Mouse (Mus musculus) B cell, adult 2 months (primary cell): ENCODE data around the gene Gpr137b.
"Not testable (repeated sequence)": the region's sequence is repeated elsewhere in the genome, so short reads cannot be mapped to it uniquely, and the experiment has no call there.

Source experiments
- DNase-seq, 2 experiments: peaks; one replicate each; pipeline ENCODE4 v3.0.0; 2022

Gpr137b gene

GRCm38 (mm10) chr13:13393228-13394095 is at the start of gene Gpr137b:
Gpr137b (minus strand) TSS chr13:13394014.
- DNase-seq, result peak; percentile 49 to 61

DNA sequence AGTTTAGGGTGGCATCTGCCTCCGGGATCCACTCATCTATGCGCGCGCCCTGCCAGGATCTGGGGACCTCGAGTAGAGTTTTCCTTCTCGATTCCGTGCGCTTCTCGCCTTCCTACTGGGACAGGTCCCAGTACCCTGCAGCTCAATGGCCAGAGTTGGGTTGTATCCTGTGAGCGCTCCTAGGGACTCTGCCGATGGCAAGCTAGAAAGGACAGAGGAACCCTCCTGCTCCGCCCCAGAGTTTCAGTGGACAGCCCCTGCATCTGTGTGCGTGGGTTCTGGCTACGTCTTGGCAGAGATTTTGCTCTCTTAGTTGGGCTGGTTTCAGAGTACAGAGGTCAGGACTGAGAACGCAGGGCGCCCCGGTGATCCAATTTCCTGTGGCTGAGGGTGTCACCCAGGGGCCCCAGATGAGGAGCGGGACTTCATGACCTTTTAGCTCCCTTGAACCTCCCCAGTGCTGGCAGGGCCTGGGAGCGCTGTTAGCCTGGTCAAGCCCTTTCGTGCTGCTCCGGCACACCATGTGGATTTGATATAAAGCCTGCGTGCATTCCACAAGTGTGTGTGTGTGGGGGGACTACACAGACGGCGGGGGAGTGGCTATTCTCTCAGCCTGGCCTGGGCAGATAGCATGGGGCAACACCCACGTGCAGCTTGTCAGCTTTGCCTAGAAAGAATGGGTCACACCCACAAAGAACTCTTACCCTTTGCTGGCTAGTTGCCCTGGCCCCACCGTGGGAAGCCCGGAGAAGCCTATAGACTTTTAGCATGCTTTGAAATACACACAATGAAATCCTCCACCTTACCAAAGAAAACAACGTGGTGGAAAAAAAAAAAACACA is 44.5 kb upstream of the Gpr137b start:
- DNase-seq, result not testable (repeated sequence)

- not testable (repeated sequence) for DNase-seq
These were observed 43.7 kb upstream of the Gpr137b start, which contains the start of gene Nid1 for GRCm38 (mm10) chr13:13437460-13438015. Nid1 (plus strand) TSS chr13:13437551.

- DNase-seq, result not testable (repeated sequence)
These were observed 42.3 kb upstream of the Gpr137b start for GRCm38 (mm10) chr13:13436161-13436560.

DNA sequence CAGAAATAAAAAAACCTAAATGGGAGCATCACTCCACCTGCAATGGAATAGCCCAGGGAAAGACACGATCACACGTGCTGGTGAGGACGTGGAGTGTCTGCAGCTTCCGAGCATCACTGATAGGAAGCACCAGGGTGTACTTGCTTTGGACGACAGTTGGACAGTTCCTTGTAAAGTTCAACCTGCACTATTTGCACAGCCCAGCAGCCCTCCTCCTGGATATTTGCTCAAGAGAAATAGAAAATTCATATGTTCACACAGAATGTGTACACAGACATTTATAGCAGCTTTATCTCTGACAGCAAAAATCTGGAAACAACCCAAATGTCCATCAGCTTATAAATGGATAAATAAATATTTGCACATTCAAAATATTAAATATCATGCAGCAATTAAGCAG is 29.5 kb upstream of the Gpr137b start:
- not testable (repeated sequence) for DNase-seq

DNA sequence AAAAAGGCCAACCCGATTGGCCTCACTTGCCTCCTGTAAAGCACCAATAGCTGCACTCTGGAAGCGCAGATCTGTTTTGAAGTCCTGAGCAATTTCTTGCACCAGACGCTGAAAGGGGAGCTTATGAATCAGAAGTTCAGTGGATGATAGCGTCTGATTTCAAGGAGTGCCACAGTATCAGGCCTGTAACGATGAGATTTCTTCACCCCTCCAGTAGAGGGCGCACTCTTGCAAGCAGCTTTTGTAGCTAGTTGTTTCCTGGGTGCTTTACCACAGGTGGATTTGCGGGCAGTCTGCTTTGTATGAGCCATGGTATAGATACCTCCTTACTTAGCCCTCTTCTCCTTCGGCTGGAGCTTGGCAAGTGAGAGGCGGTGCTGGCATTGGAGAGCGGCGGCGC is 25.0 kb upstream of the Gpr137b start:
- DNase-seq, result peak; percentile 48 to 51

- not testable (repeated sequence) for DNase-seq
These were observed 22.2 kb upstream of the Gpr137b start for GRCm38 (mm10) chr13:13416007-13416337.

DNA sequence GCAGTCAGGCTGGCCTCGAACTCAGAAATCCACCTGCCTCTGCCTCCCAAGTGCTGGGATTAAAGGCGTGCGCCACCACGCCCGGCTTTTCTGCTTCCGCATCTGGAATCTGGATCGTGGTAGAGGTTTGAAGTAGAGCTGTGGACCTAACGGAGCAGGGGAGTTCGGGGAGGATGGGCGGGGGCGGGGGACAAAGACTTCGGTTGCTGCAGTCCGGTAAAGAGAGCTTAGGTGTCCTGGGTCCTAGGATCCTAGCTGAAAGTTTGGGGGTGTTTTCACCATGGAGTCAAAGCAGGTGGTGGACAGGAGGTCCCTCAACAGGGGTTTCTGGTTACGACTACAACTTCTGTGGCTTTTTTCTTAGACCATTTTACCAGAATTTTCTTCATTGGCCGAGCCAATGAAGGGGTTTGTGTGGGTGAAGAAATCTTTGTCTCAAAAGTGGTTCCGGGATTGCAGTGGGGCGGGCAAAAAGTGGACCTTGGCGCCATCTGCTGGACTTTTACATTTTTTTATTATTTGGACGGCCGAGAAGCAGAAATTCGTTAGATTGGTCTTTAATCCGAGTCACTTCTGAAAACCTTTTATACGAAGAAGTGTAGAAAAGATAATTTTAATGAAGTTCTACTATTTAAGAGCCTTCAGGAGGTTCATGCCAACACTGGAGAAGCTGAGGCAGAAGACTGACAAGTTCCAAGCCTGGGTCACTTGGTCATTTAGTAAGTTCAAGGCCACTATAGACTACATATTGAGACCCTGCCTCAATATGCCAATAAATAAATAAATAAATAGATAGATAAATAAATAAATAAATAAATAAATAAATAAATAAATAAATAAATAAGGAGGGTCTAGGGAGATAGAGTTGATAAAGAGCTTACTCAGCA is 21.5 kb upstream of the Gpr137b start:
- peak; percentile 74 to 75 for DNase-seq

DNA sequence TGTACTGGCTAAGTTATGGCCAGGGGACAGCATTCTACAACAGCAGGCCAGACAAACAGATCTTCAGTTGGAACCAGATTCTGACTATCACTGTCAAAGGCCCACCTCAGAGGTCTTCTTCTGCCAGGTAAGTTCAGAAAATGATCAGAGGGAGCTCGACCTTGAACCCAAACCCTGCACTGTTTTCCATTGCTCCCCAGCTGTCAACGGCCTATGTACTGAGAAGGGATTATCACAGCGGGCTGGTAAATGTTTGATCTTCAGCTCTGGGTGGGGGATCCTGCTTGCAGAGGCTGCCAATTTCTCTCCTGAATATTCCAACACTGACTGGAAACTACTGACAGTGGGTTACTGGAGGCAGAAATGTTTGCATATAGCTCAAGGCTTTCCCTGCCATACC is 20.4 kb upstream of the Gpr137b start:
- no peak for DNase-seq

DNA sequence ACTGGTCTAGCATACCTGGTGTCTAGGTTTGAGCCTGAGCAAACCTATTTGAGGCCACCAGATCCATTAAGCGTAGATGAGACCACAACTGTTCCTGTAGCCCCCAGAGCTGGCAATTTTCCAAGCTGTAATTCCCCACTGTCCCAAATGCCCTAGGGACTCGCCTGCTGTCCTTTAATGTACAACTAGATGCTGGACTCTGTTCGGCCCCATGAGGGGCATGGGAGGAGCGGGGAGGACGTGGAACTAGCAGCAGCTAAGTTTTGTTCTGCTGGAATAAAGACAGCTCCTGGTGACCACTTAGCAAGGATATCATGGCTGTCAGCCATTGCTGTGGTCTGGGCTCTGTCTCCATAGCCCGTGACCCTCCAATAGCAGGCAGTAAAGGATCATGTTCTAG is 11.7 kb upstream of the Gpr137b start:
- DNase-seq, result not testable (repeated sequence)

DNA sequence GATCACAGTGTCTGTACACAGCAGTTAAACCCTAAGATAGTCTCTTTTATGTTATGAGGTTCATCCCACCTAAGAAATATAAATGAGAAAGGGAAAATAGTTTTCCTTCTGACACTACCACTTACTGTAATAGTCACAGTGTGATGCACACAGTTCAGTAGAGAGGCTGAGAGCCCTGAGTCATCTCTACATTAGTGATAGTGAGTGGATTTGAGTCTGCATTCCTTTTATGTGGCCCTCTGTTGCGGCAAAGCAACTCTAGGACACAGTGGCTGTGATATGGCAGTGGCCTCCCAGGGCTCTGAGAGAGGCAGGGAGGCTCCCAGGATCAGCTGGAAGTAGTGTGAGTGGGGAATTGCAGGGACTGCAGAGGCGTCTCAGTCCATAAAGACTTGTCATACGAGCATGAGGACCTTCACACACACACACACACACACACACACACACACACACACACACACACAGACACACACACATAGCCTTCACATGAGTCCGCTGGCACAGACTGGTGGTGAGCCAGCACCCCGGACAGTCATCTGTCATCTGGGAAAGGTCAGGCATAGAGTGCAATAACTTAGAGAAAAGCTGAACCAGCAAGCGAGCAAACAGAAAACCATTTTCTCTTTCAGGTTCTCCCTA is 10.8 kb upstream of the Gpr137b start:
- not testable (repeated sequence) for DNase-seq

GRCm38 (mm10) chr13:13403839-13404238 is 10.0 kb upstream of the Gpr137b start:
- not testable (repeated sequence) for DNase-seq

DNA sequence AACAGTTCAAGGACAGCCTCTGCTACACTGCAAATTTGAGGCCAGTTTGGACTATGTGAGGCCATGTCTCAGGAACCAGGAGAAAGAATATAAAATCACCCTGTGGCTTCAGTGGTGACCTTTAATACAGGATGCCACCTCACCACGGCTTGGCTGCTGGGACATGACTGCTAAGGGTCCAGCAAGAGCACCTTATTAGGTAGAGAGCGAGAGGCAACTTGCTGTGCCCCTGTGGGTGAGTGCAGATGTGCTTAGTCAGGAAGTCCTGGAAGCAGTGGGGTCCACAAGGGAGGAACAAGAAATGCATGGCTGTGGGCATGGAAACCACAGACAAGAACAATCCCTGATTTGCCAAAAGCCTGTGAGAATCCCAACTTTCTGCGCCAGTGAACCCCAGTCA is 9.6 kb upstream of the Gpr137b start:
- not testable (repeated sequence) for DNase-seq

DNA sequence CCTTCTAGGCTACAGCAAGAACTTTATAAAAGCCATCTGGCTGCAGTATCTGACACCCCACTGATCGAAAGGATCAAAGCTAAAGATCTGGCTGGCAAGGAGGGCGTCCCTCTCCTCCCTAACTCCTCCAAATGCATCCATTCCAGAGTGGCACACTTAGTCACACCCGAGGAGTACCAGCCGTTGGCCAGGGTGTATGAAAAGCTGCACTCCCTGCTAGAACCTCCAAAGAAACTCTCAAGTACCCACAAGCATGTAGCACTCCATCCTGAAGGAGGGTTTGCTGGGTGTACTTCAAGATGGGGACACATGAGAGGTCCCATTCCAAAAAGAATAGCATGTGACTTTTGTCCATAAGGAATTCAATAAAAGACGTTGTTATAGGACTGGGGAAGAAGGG is 9.0 kb upstream of the Gpr137b start:
- DNase-seq, result not testable (repeated sequence)

DNA sequence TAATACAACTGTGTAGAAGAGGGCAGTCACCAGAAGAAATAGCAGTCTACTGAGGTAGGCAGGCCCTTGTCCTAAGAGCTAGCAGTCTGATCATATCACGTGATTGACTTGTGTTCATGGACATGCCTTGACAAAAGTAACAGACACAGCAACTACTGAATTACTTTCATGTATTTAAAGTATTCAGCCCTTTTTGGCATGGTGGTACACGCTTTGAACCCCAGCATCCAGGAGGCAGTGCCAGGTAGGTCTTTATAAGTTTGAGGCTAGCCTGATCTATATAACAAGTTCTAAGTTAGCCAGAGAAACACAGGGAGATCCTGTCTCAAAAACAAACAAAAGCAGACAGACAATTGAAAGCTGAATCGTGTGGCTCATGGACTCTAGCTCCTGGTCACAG is 7.0 kb upstream of the Gpr137b start:
- DNase-seq, result not testable (repeated sequence)

GRCm38 (mm10) chr13:13394096-13394395 is 232 bp upstream of the Gpr137b start:
- peak; percentile 37 to 39 for DNase-seq

GRCm38 (mm10) chr13:13378168-13378859 is 15.5 kb downstream of the Gpr137b start:
- DNase-seq, result not testable (repeated sequence)

- DNase-seq, result no peak
These were observed 16.6 kb downstream of the Gpr137b start for GRCm38 (mm10) chr13:13377180-13377579.

DNA sequence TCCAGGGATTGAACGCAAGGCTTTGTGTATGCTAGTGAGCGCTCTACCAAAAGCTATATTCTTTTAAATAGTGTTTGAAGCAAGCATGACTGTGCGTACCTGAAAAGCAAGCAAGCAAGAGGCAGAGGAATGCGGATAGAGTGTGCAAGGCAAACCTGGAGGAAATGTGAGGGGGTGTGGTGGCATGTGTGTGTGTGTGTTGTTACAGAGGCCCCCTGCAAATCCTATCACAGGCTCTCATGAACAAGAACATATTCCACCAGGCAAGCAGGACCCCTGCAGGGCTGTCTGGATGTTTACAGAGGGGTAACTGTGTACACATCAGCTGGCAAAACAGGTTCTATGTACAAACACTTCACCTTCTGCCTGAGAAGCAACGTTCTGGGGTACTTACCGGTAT is 19.8 kb downstream of the Gpr137b start:
- not testable (repeated sequence) for DNase-seq

GRCm38 (mm10) chr13:13371436-13371835 is 22.4 kb downstream of the Gpr137b start:
- DNase-seq, result peak; percentile 72 to 77

GRCm38 (mm10) chr13:13366371-13366770 is 27.4 kb downstream of the Gpr137b start:
- DNase-seq, result not testable (repeated sequence)
